Mouse (Mus musculus) lung, embryonic 16.5 days (tissue): ENCODE results near the gene Ing1. TPM values are rescaled to one million over a fixed set of nuclear protein-coding genes. Genes with fewer than 3 reads are reported as not detected.
A peak's percentile ranks its signal among the peaks of the same experiment; 100 is the strongest.
"Not testable (repeated sequence)": the region's sequence is repeated elsewhere in the genome, so short reads cannot be mapped to it uniquely, and the experiment has no call there.

ENCODE experiments used
- ATAC-seq: fragments of 200-750 bp; cut with Nextera tagmentation; 2 replicates; pipeline ENCODE4 v1.8.0; 2017; ENCODE audit warnings: low read depth, mild to moderate bottlenecking, moderate library complexity
- H3K27ac ChIP-seq: fragments of 300-500 bp; sonication (generic); 2 replicates; pipeline ENCODE4 v1.5.1; 2014; ENCODE audit warnings: mild to moderate bottlenecking, control low read depth, low read length
- H3K27me3 ChIP-seq: fragments of 300-500 bp; sonication (generic); 2 replicates; pipeline ENCODE4 v1.6.1; 2014; ENCODE audit warnings: low read depth, low read length, mixed read lengths; ENCODE audit not compliant: control insufficient read depth, insufficient read depth
- H3K36me3 ChIP-seq: fragments of 300-500 bp; sonication (generic); 2 replicates; pipeline ENCODE4 v1.6.1; 2014; ENCODE audit warnings: low read length; ENCODE audit not compliant: control insufficient read depth, insufficient read depth
- H3K4me1 ChIP-seq: fragments of 300-500 bp; sonication (generic); replicated peaks from 2 replicates; pipeline ENCODE4 v1.6.1; 2014; ENCODE audit warnings: low read length, mixed read lengths; ENCODE audit not compliant: control insufficient read depth, insufficient read depth
- H3K4me2 ChIP-seq: fragments of 300-500 bp; sonication (generic); 2 replicates; pipeline ENCODE4 v1.6.1; 2014; ENCODE audit warnings: low read depth, low read length, control low read depth
- H3K4me3 ChIP-seq: fragments of 300-500 bp; sonication (generic); 2 replicates; pipeline ENCODE4 v1.5.1; 2014; ENCODE audit warnings: mild to moderate bottlenecking, low read length, control low read depth
- H3K9ac ChIP-seq: fragments of 300-500 bp; sonication (generic); 2 replicates; pipeline ENCODE4 v1.6.1; 2014; ENCODE audit warnings: low read length, control low read depth
- H3K9me3 ChIP-seq: fragments of 300-500 bp; sonication (generic); 2 replicates; pipeline ENCODE4 v1.6.1; 2016; ENCODE audit warnings: low read length; ENCODE audit not compliant: control insufficient read depth
- WGBS: fragments of 180-500 bp; shearing (Covaris S2); extraction: QIAGEN DNeasy Blood & Tissue Kit; methylation state at CpG from one replicate; pipeline ENCODE4 v1.1.7; 2014; 5-methylcytosine and 5-hydroxymethylcytosine counted together
- polyA plus RNA-seq: library from polyadenylated mRNA; unstranded; fragments of >200 nt; fragmentation: Nextera tagmentation; extraction: Ambion mirVana; gene quantifications from 2 replicates; pipeline ENCODE4 v1.2.1, GENCODE M21; 2015

Ing1 gene
- polyA plus RNA-seq, 1 experiment from 2014 or later = 36.3 TPM

DNA sequence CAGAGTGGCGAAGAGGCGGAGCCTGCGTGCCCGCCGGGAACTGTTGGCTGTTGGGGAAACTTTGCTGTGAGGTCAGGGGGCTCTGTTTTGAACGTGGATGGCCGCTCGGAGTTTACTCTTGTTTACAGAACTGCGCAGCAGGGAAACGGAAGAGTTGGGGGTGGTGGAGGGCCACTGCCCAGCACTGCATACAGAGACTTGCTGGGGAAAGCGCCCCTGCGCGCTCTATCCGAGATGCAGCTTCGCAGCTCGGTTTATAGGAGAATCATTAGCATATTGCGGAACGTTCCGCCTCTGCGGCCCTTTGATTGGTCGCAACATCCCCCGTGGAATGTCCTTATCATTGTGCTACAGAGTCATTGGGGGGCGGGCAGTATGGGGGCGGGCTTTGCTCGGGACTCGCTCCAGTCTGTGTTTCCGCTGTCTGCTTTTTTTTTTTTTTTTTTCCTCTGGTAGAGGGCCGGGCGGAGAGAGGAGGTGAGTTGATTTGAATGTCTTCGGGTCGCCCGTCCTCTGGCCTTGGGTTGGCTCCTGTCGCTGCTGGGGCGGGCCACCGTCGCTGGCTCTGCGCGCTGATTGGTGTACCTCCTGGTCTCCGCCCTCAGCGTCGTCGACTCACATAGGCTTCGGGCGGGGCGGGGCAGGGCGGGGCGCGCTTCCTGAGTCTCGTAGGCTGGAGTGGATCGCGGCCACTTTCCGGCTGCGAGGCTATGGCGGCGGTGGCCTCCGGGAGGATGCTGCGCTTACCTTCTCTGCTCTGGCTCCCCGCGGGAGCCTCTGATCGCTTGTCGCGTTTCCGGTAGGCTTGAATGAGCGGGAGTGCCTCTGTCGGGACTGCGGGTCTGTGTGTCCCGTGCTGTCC, 2.6 kb downstream of the Ing1 start:
- Histone ChIP-seq H3K27ac (peak overlapping the region; percentile 100), H3K27me3 (no peaks in the 10 kb centered on the region), H3K9me3 (no peaks in the 10 kb centered on the region), H3K36me3 (peaks cover 12% of the 10 kb centered on the region), H3K4me2 (peak overlapping the region; percentile 79), H3K4me3 (peak overlapping the region; percentile 93), H3K9ac (peak overlapping the region; percentile 94), H3K4me1 (peaks cover 15% of the 10 kb centered on the region)
- under 1% methylated on average over 67 of the region's 67 CpGs for WGBS
- ATAC-seq = peak; percentile 82

DNA sequence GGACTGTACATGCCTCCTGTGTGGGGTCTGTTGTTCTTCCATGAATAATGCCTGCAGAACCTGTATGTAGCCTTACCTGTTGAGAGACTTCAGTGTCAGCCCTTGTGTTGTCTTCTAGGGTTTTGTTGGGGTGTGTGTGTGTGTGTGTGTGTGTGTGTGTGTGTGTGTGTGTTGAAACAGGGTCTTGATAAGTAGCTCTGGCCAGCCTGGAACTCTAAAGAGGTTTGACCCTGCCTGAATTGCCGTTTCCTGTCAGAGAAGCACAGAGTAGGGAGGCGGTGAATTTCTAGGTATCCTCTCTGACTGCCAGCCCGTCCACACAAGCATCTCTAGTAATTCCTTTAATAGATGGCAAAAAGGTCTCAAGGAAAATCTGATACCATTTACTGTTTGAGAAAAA, 4.1 kb downstream of the Ing1 start:
- Histone ChIP-seq H3K27me3 (no peaks in the 10 kb centered on the region), H3K9ac (no peak overlapping the region; the same call in 1 of the 2 replicates), H3K27ac (no peak overlapping the region), H3K4me1 (peaks cover 13% of the 10 kb centered on the region), H3K36me3 (peaks cover 19% of the 10 kb centered on the region), H3K4me2 (peak overlapping the region; percentile 56), H3K9me3 (no peaks in the 10 kb centered on the region), H3K4me3 (no peak overlapping the region)
- WGBS = 47% methylated on average over 3 of the region's 3 CpGs
- ATAC-seq = no peak

DNA sequence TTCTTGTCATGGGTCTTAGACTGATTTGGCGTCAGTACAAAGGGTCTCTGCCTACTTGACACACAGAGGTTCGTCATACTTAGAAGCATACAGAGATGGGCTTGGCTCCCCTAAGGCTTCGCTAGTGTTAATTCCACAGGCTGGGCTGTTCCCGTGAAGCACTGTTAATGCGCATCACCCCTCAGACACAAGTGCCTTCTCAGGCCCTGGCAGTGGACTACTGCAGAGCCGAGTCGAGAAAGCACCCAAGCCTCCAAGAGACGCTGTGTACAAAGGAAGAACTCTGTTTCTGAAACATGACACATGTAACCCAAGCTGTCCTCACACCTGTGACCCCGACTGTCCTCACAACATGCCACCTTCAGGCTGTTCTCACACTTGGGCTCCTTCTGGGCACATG, 4.8 kb downstream of the Ing1 start:
- no peaks in the 10 kb centered on the region for H3K9me3 ChIP-seq
- H3K4me3 ChIP-seq = no peak overlapping the region
- H3K36me3 ChIP-seq = peaks cover 22% of the 10 kb centered on the region
- H3K27me3 ChIP-seq = no peaks in the 10 kb centered on the region
- 71% methylated on average over 9 of the region's 9 CpGs for WGBS
- no peak overlapping the region for H3K27ac ChIP-seq
- no peak overlapping the region for H3K4me2 ChIP-seq
- peaks cover 10% of the 10 kb centered on the region for H3K4me1 ChIP-seq
- ATAC-seq = no peak
- H3K9ac ChIP-seq = no peak overlapping the region

DNA sequence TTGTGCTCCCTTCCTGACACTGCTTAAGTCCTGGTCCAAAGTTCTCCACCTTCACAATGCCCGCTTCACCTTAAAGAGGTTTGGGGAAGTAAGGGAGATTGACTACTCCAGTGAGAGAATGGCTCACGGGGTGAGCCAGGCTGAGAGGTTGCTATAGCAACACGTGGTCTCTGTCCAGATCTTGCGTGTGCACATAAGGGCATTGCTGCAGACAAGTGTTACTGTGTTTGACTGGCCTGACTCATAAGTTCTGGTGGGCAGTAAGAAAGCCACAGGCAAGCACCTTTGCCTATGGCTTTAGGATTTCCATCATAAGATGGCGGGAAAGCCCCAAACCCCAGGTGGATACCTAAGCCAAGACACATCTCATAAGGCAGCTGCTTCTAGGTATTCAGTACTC, 8.9 kb downstream of the Ing1 start:
- 83% methylated on average over 5 of the region's 5 CpGs for WGBS
- ATAC-seq = no peak
- Histone ChIP-seq H3K9me3 (no peaks in the 10 kb centered on the region), H3K4me2 (no peak overlapping the region), H3K36me3 (peaks cover 35% of the 10 kb centered on the region), H3K27me3 (no peaks in the 10 kb centered on the region), H3K9ac (no peak overlapping the region), H3K4me3 (no peak overlapping the region), H3K27ac (no peak overlapping the region), H3K4me1 (peaks cover 5% of the 10 kb centered on the region)

DNA sequence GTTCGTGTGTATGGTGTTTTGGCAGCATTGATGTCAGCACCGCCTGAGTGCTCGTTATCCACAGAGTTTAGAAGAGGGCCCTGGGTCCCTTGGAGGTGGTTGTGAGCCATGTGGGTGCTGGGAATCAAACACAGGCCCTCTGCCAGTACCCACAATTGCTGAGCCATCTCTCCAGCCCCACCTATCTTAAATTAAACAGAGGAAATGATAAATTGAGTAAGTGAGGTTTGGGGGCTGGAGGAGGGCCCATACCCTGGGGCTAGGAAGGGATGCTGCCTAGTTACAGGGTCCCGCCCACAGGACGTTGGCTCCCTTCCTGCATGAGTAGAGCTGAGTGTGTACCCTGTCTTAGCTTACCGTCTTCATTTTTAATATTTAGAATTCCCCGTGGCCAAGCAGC, 9.3 kb downstream of the Ing1 start:
- 85% methylated on average over 7 of the region's 7 CpGs for WGBS
- peaks cover under 1% of the 10 kb centered on the region for H3K4me1 ChIP-seq
- H3K4me3 ChIP-seq = no peak overlapping the region
- H3K9ac ChIP-seq = no peak overlapping the region
- no peak for ATAC-seq
- no peaks in the 10 kb centered on the region for H3K27me3 ChIP-seq
- H3K9me3 ChIP-seq = no peaks in the 10 kb centered on the region
- H3K27ac ChIP-seq = no peak overlapping the region
- no peak overlapping the region for H3K4me2 ChIP-seq
- peaks cover 35% of the 10 kb centered on the region for H3K36me3 ChIP-seq

DNA sequence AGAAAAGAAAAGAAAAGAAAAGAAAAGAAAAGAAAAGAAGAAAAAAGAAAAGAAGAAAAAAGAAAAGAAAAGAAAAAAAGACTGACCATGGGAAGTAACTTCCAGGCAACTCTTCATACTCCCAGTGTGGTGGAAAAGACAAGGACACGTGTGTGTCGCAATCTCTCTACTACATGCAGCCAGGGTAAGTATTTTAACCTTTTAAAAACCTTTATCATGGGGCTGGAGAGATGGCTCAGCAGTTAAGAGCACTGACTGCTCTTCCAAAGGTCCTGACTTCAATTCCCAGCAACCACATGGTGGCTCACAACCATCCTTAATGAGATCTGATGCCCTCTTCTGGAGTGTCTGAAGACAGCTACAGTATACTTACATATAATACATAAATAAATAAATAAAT, 12.8 kb downstream of the Ing1 start:
- H3K4me3 ChIP-seq, H3K27me3 ChIP-seq, H3K4me1 ChIP-seq, ATAC-seq, H3K9ac ChIP-seq, H3K27ac ChIP-seq, H3K4me2 ChIP-seq, H3K9me3 ChIP-seq: not testable (repeated sequence)
- H3K36me3 ChIP-seq = peaks cover 21% of the 10 kb centered on the region
- WGBS = 89% methylated on average over 2 of the region's 2 CpGs

DNA sequence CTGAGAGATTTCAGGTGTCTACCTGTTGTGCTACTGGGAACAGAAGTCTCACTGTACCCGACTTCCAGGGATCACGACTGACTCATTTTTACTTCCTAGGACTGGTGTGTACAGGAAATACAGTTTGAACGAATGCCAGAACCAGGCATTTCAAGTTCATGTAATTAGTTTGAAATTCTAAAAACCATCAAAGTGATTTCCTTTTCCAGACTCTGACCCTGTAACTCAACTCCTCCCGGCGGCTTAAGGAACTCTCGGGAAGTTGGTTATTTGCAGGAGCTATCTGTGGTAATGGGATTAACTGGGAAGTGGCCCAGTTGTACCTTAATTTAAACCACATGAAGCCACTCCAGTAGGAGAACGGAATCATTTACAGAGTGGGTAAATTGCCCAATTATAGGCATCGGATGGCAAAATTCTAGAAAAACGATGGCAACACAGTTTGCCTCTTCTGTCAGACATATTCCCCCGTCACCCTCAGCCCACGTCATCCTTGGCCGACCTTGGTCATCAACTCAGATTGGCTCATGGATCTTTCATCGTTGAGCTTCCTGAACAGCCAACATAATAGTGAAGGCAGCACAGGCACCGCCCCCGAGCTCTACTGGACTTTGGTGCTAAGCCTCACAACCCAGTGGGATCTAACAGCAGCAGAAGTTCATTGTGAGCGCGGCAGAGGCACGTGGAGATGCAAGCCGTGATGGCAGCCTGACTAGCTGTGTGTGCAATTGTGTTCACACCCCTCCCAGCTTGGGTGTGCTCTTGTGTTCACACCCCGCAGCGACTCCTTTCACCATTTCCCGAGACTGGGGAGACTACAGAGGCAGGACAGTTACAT, 14.1 kb downstream of the Ing1 start:
- Histone ChIP-seq H3K27me3 (no peaks in the 10 kb centered on the region), H3K4me3 (no peak overlapping the region), H3K4me1 (no peaks in the 10 kb centered on the region), H3K9me3 (no peaks in the 10 kb centered on the region), H3K4me2 (no peak overlapping the region), H3K36me3 (peaks cover 15% of the 10 kb centered on the region), H3K9ac (no peak overlapping the region), H3K27ac (no peak overlapping the region)
- ATAC-seq = no peak
- 77% methylated on average over 22 of the region's 22 CpGs for WGBS

DNA sequence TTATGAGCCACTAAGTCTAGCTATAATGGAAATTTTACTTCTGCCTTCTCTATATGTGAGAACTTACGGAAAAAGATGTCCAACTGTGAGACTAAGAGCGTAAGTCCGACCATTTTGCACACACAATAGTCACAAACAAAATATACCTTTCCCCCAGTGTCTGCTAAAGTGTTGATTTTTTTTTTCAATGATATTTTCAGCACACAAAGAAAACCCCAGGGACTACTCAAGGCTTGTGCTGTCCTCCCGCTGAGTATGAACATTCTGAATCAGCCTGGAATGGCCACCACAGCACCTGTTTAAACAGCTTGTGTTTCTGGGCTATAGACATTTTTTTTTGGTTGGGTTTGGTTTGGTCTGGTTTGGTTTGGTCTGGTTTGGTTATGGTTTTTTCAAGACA, 15.4 kb downstream of the Ing1 start:
- 90% methylated on average over 4 of the region's 4 CpGs for WGBS
- Histone ChIP-seq H3K27me3 (no peaks in the 10 kb centered on the region), H3K4me2 (no peak overlapping the region), H3K27ac (no peak overlapping the region), H3K4me3 (no peak overlapping the region), H3K4me1 (no peaks in the 10 kb centered on the region), H3K9ac (no peak overlapping the region), H3K36me3 (peaks cover 12% of the 10 kb centered on the region), H3K9me3 (no peaks in the 10 kb centered on the region)
- no peak for ATAC-seq

DNA sequence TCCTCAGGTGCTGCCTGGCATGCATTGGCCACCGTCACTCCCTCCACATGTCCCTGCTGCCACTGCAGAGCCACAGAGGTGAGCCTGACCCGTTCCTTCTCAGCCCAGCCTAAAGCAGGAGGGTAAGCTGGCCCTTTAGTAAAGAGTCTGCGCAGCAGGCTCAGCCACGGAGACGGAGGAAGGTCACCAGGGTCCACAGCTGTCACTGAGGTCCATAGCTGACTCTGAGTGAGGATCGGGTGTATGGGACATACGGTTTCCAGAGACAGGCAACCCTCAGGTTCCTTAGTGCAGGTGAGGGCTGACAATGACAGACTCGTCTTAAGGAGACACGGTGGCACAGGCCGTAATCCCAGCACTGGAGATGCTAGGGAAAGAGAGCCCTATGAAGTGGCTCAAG, 16.6 kb downstream of the Ing1 start:
- Histone ChIP-seq H3K9ac (no peak overlapping the region), H3K9me3 (no peaks in the 10 kb centered on the region), H3K4me1 (no peaks in the 10 kb centered on the region), H3K36me3 (peaks cover 6% of the 10 kb centered on the region), H3K27me3 (no peaks in the 10 kb centered on the region), H3K4me2 (no peak overlapping the region), H3K27ac (no peak overlapping the region), H3K4me3 (no peak overlapping the region)
- ATAC-seq = no peak
- WGBS = 82% methylated on average over 10 of the region's 10 CpGs
